Mouse (Mus musculus): Measurements from ENCODE around the gene Aig1. TPM values are rescaled to one million over a fixed set of nuclear protein-coding genes. Genes with fewer than 3 reads are reported as not detected.

Gene Aig1
- polyA plus RNA-seq, 1 experiment from 2014 or later, result 93.6 TPM

DNA sequence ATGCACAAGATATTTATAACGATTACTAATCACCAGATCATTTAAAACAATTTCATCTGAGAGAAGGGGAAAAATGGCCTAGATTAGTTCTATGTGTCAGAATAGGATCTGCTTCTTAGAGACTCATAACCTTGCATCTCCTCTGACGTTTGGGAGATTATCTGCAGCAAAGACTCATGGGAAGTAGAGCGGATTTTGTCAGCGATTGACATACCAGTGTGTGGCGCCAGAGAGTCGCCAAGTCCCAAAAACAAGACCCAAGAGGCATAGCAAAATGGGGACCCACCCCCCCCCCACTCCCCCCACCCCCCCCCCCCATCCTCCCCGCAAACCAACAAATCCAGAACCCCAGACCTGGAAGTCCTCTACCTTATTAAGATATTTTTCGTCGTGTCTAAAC, 13.7 kb upstream of the Aig1 start:
- Histone ChIP-seq H3K4me1 (replicated peaks; ENCODE audit: control insufficient read depth, insufficient read depth, low read length) (no peaks in the 10 kb centered on the region), H3K9me3 (ENCODE audit: control insufficient read depth, low read length) (no peaks in the 10 kb centered on the region), H3K9ac (no peak overlapping the region), H3K4me3 (replicated peaks; ENCODE audit: low read length) (no peak overlapping the region), H3K27me3 (ENCODE audit: control insufficient read depth, insufficient read depth, low read length) (no peaks in the 10 kb centered on the region), H3K4me2 (replicated peaks) (no peak overlapping the region), H3K27ac (no peak overlapping the region), H3K36me3 (replicated peaks; ENCODE audit: control insufficient read depth, insufficient read depth) (no peaks in the 10 kb centered on the region)
- no peak for DNase-seq (ENCODE audit: low spot score)
- no peak for ATAC-seq (ENCODE audit: low FRiP score)
- WGBS, result 69% methylated on average over 9 of the region's 9 CpGs

DNA sequence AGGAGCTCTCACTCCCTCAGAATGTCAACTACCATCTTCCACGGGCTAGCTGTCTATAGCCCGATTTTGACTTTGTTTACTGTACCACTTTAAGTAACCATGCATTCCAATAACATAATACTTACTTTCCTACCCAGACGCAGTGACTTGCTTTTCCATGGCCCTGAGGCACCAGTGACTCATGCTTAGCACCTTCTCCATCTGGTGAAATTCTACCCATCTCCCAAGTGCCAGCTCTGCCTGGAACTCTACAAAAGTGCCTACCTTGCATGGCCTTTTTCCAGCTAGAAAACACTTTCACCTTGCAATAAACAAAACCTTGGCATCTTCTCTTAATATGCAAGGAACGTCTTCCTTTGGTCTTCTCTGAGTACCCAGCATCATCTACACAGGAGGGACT, 9.9 kb upstream of the Aig1 start:
- H3K4me1 ChIP-seq (replicated peaks; ENCODE audit: control insufficient read depth, insufficient read depth, low read length), result no peaks in the 10 kb centered on the region
- DNase-seq (ENCODE audit: low spot score) (no peak), ATAC-seq (ENCODE audit: low FRiP score) (no peak)
- H3K9me3 ChIP-seq (ENCODE audit: control insufficient read depth, low read length), result no peaks in the 10 kb centered on the region
- WGBS, result 85% methylated on average over 4 of the region's 4 CpGs
- no peak overlapping the region for H3K9ac ChIP-seq
- H3K4me3 ChIP-seq (replicated peaks; ENCODE audit: low read length), result no peak overlapping the region
- no peak overlapping the region for H3K4me2 ChIP-seq (replicated peaks)
- H3K27me3 ChIP-seq (ENCODE audit: control insufficient read depth, insufficient read depth, low read length), result no peaks in the 10 kb centered on the region
- H3K36me3 ChIP-seq (replicated peaks; ENCODE audit: control insufficient read depth, insufficient read depth), result no peaks in the 10 kb centered on the region
- H3K27ac ChIP-seq, result no peak overlapping the region

DNA sequence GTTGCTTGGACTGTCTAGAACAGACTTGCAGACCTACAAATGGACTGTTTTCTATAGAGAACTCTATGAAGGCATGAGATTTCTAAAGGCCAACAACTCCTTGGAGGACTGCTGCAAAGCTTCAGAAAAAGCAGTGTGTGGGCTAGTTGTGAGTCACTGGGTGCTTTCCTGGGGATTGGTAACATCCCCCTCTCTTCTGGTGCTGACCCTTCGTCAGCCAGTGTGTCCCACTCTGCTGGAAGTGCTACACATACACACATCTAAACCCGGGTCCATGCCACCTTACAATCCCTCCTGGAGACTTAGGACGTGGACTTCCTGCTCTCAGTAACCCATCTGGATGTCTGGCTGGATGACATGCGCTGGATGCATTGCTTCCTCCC, 6.2 kb upstream of the Aig1 start:
- no peaks in the 10 kb centered on the region for H3K4me1 ChIP-seq (replicated peaks; ENCODE audit: control insufficient read depth, insufficient read depth, low read length)
- H3K9ac ChIP-seq, result no peak overlapping the region
- H3K4me2 ChIP-seq (replicated peaks), result no peak overlapping the region
- ATAC-seq (ENCODE audit: low FRiP score) (no peak), DNase-seq (ENCODE audit: low spot score) (no peak)
- no peak overlapping the region for H3K4me3 ChIP-seq (replicated peaks; ENCODE audit: low read length)
- 79% methylated on average over 4 of the region's 4 CpGs for WGBS
- H3K9me3 ChIP-seq (ENCODE audit: control insufficient read depth, low read length), result 0 out of 2 replicates have a peak, but pooled peaks cover 7% of the 10 kb centered on the region
- no peaks in the 10 kb centered on the region for H3K27me3 ChIP-seq (ENCODE audit: control insufficient read depth, insufficient read depth, low read length)
- no peaks in the 10 kb centered on the region for H3K36me3 ChIP-seq (replicated peaks; ENCODE audit: control insufficient read depth, insufficient read depth)
- H3K27ac ChIP-seq, result no peak overlapping the region

DNA sequence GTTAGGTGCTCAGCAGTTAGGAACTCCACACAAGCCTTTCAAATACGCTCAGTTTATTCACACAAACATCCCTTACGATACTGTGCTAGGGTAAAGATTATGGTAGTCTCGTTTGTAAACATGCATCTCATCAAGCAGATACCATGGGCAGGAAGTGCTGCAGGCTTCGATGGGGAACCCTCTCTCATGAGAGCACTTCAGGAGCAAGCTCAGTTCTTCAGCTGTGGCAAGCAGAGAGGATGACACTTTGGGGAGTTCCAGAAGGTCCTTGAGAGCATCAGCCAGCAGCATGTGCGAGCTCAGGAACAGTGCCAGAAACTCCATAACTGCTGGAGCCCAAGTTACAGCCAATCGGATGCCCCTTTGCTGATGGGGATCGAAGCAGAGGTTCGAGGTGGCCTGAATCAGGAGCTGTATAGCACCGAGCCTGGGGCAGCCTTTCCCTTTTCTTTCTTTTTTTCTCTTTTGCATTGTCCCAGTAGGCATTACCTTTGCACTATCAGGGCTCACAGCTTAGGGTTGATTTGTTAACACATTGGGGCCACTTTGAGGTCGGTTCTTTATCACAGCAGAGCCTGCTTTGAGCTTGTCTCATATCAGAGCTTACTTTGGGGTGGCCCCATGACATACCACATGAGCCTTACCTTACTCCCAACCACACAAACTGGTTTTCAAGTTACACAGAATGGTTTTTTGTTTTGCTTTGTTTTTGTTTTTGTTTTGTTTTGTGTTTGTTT, 5.7 kb upstream of the Aig1 start:
- DNase-seq (ENCODE audit: low spot score) (no peak), ATAC-seq (ENCODE audit: low FRiP score) (no peak)
- 85% methylated on average over 10 of the region's 10 CpGs for WGBS

DNA sequence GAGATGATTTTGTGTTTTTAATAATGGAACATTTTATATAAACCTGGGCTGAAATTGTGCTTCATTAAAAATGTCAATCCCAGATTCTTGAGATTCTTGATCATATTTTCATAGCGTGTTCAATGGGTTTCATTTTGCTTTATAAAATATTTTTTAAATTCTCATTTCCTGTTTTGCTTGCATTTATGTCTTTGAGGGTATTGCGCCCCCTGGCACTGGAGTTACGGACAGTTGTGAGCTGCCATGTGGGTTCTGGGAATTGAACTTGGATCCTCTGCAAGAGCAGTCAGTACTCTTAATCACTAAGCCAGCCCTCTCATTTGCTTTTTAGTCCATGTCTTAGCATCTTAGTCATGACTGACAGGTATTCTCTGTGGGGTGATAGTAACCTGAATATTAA, 1.8 kb upstream of the Aig1 start:
- H3K4me3 ChIP-seq (replicated peaks; ENCODE audit: low read length), result no peak overlapping the region
- 85% methylated on average over 3 of the region's 3 CpGs for WGBS
- no peak overlapping the region for H3K27ac ChIP-seq
- ATAC-seq (ENCODE audit: low FRiP score) (no peak), DNase-seq (ENCODE audit: low spot score) (no peak)
- 0 out of 2 replicates have a peak, but pooled peaks cover 7% of the 10 kb centered on the region for H3K9me3 ChIP-seq (ENCODE audit: control insufficient read depth, low read length)
- H3K4me2 ChIP-seq (replicated peaks), result no peak overlapping the region
- H3K36me3 ChIP-seq (replicated peaks; ENCODE audit: control insufficient read depth, insufficient read depth), result no peaks in the 10 kb centered on the region
- H3K9ac ChIP-seq, result no peak overlapping the region
- H3K4me1 ChIP-seq (replicated peaks; ENCODE audit: control insufficient read depth, insufficient read depth, low read length), result peaks cover 13% of the 10 kb centered on the region
- H3K27me3 ChIP-seq (ENCODE audit: control insufficient read depth, insufficient read depth, low read length), result no peaks in the 10 kb centered on the region

More for the DNA sequence above, 5.7 kb upstream of the Aig1 start:
- H3K4me3 ChIP-seq (replicated peaks; ENCODE audit: low read length), result no peak overlapping the region
- no peak overlapping the region for H3K4me2 ChIP-seq (replicated peaks)
- H3K4me1 ChIP-seq (replicated peaks; ENCODE audit: control insufficient read depth, insufficient read depth, low read length), result no peaks in the 10 kb centered on the region
- no peaks in the 10 kb centered on the region for H3K36me3 ChIP-seq (replicated peaks; ENCODE audit: control insufficient read depth, insufficient read depth)
- H3K9me3 ChIP-seq (ENCODE audit: control insufficient read depth, low read length), result 0 out of 2 replicates have a peak, but pooled peaks cover 7% of the 10 kb centered on the region
- H3K27ac ChIP-seq, result no peak overlapping the region
- H3K9ac ChIP-seq, result no peak overlapping the region
- H3K27me3 ChIP-seq (ENCODE audit: control insufficient read depth, insufficient read depth, low read length), result no peaks in the 10 kb centered on the region

DNA sequence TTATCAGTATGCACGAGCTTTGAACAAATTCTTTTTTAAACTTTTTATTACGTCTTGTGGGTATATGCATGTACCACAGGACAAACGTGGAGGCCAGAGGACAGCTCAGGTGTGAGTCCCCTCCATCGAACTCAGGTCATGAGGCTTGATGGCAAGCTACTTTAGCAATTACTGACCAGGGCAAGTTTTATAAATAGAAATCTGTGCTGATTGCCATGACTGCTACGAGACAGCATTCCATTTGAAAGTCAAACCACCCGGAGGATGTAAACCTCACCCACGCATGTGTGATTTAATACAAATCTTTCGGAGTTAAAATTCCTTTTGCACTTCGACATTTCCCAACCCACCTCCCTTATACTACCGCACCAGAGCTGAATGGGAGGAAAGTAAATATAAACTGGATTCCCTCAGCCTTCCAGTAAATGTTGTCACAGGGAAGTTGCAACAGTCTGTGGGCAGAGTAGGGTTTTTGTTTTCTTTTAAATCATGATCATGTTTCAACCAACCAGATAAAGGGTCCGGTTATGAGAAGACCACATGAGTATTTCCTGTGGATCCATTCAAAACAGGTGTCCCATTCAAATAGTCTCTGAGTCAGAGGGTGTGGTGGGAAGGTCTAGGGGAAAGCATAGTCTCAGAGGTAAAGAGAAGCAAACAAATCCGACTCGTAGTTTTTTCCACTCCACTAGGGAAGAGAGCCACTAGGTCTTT, 699 bp upstream of the Aig1 start:
- 47% methylated on average over 13 of the region's 13 CpGs for WGBS
- DNase-seq (ENCODE audit: low spot score), result no peak
- Histone ChIP-seq H3K4me3 (replicated peaks; ENCODE audit: low read length) (peak overlapping the region; percentile 60), H3K9ac (peak overlapping the region; percentile 85), H3K4me1 (replicated peaks; ENCODE audit: control insufficient read depth, insufficient read depth, low read length) (peaks cover 13% of the 10 kb centered on the region), H3K27me3 (ENCODE audit: control insufficient read depth, insufficient read depth, low read length) (no peaks in the 10 kb centered on the region), H3K4me2 (replicated peaks) (peak overlapping the region; percentile 72), H3K36me3 (replicated peaks; ENCODE audit: control insufficient read depth, insufficient read depth) (no peaks in the 10 kb centered on the region), H3K9me3 (ENCODE audit: control insufficient read depth, low read length) (0 out of 2 replicates have a peak, but pooled peaks cover 7% of the 10 kb centered on the region), H3K27ac (no peak overlapping the region)
- peak; percentile 22 for ATAC-seq (ENCODE audit: low FRiP score)

DNA sequence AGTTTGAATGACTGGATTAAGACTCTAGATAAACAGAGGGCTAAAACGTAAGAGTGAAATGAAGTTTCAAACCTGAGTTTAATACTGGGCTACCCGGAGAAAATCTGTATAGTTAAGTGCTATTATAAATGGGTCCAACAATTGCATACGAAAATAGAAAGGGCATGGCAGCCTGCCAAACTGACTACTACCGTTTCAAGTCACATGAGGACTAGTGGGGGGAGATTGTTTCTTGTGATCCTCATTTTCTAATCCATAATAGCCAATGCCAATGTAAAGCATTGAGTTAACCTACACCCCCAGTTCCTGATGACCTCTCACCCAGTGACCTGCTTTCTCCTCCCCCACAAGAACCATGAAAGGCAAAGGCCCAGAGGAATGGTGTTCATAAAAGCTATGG, 2.4 kb downstream of the Aig1 start:
- ATAC-seq (ENCODE audit: low FRiP score) (no peak), DNase-seq (ENCODE audit: low spot score) (no peak)
- 52% methylated on average over 4 of the region's 4 CpGs for WGBS
- H3K36me3 ChIP-seq (replicated peaks; ENCODE audit: control insufficient read depth, insufficient read depth), result no peaks in the 10 kb centered on the region
- H3K27me3 ChIP-seq (ENCODE audit: control insufficient read depth, insufficient read depth, low read length), result no peaks in the 10 kb centered on the region
- no peak overlapping the region for H3K27ac ChIP-seq
- H3K4me1 ChIP-seq (replicated peaks; ENCODE audit: control insufficient read depth, insufficient read depth, low read length), result peaks cover 16% of the 10 kb centered on the region
- H3K4me3 ChIP-seq (replicated peaks; ENCODE audit: low read length), result no peak overlapping the region
- H3K9ac ChIP-seq, result no peak overlapping the region
- H3K9me3 ChIP-seq (ENCODE audit: control insufficient read depth, low read length), result no peaks in the 10 kb centered on the region
- H3K4me2 ChIP-seq (replicated peaks), result no peak overlapping the region

DNA sequence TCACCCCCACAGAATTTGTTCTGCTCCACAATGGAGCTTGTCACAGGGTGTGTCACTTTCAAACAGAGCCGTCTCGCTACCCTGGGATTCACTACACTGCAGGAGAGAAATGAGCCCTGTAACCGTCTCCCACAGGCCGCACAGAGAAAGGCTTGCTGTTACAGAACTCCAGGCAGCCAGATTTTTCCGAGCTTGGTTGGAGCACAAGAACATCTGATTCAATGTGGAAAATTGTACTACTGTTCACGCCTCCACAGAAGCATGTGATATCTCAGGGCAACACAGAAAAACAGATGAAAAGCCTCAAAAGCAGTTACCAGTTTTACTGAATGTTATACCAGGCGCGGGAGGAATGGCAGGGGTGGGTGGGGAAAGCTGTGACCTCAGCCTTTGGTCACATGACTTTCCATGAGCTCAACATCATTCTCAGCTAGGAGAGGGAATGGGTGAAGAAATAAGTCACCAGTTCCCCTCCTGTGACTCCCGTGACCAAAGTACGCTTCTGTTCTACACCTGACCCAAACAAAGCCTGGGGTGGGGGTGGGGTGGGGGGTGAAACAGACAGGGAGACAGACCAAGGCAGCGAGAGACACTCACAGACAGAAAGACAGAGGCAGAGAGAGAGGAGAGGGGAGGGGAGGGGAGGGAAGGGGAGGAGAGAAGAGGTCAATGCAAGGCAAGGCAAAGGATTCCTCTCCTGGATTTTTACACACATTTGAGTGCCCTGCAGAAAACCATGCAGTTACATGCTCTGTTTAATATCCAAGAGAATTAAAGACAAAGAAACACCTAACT, 7.5 kb downstream of the Aig1 start:
- DNase-seq (ENCODE audit: low spot score) (peak; percentile 51), ATAC-seq (ENCODE audit: low FRiP score) (peak; percentile 83)
- WGBS, result 4% methylated on average over 11 of the region's 11 CpGs

DNA sequence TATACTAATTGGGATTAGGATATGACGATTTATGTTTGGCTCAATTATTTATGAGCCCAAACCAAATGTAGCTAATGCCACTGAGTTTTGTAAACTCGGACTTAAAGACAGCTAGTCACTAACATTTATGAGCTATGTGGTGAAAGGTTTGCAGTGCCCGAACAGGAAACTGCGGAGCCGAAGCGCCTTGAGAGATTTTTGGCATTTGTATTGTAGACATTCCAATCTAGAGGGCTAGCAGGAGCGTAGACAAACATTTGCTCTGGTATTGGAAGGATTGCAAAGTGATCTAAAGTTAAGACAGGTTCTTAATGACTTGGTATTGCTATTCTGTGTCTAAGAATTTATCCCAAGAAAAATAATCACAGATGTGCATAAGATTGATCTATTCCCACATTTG, 12.3 kb downstream of the Aig1 start:
- H3K27ac ChIP-seq, result no peak overlapping the region
- ATAC-seq (ENCODE audit: low FRiP score) (no peak), DNase-seq (ENCODE audit: low spot score) (no peak)
- H3K4me2 ChIP-seq (replicated peaks), result no peak overlapping the region
- WGBS, result 91% methylated on average over 7 of the region's 7 CpGs
- no peak overlapping the region for H3K4me3 ChIP-seq (replicated peaks; ENCODE audit: low read length)
- no peaks in the 10 kb centered on the region for H3K9me3 ChIP-seq (ENCODE audit: control insufficient read depth, low read length)
- H3K36me3 ChIP-seq (replicated peaks; ENCODE audit: control insufficient read depth, insufficient read depth), result no peaks in the 10 kb centered on the region
- peaks cover 6% of the 10 kb centered on the region; the same call in 1 of the 2 replicates for H3K4me1 ChIP-seq (replicated peaks; ENCODE audit: control insufficient read depth, insufficient read depth, low read length)
- no peak overlapping the region for H3K9ac ChIP-seq
- H3K27me3 ChIP-seq (ENCODE audit: control insufficient read depth, insufficient read depth, low read length), result no peaks in the 10 kb centered on the region

More for the DNA sequence above, 7.5 kb downstream of the Aig1 start:
- Histone ChIP-seq H3K27ac (peak overlapping the region; percentile 66), H3K4me1 (replicated peaks; ENCODE audit: control insufficient read depth, insufficient read depth, low read length) (peaks cover 9% of the 10 kb centered on the region; the same call in 1 of the 2 replicates), H3K36me3 (replicated peaks; ENCODE audit: control insufficient read depth, insufficient read depth) (no peaks in the 10 kb centered on the region), H3K27me3 (ENCODE audit: control insufficient read depth, insufficient read depth, low read length) (no peaks in the 10 kb centered on the region), H3K9me3 (ENCODE audit: control insufficient read depth, low read length) (no peaks in the 10 kb centered on the region), H3K9ac (peak overlapping the region; percentile 55), H3K4me2 (replicated peaks) (peak overlapping the region; percentile 41), H3K4me3 (replicated peaks; ENCODE audit: low read length) (peak overlapping the region; percentile 18)

Data from hindbrain, embryonic 14.5 days (tissue).